Mouse (Mus musculus) kidney, embryonic 14.5 days (tissue): ENCODE measurements at regions not wholly inside any gene's neighbourhood (a gene's known extent, or its start where the extent isn't known, plus 50 kb on each side); places are given as distances from the start of the nearest gene placed in this dataset.

Source experiments
- ATAC-seq: fragments of 200-750 bp; cut with Nextera tagmentation; 2 replicates; pipeline ENCODE4 v1.8.0; 2017; ENCODE audit warnings: moderate number of reproducible peaks, mild to moderate bottlenecking, moderate TSS enrichment, moderate library complexity; ENCODE audit not compliant: low FRiP score, low TSS enrichment
- H3K27ac ChIP-seq: fragments of 300-500 bp; sonication (generic); 2 replicates; pipeline ENCODE4 v1.5.1; 2014; ENCODE audit warnings: low read depth, mild to moderate bottlenecking, low read length, moderate library complexity, mixed read lengths
- H3K27me3 ChIP-seq: fragments of 300-500 bp; sonication (generic); 2 replicates; pipeline ENCODE4 v1.6.1; 2014; ENCODE audit warnings: mild to moderate bottlenecking, low read length; ENCODE audit not compliant: control insufficient read depth, insufficient read depth
- H3K36me3 ChIP-seq: fragments of 300-500 bp; sonication (generic); 2 replicates; pipeline ENCODE4 v1.6.1; 2014; ENCODE audit warnings: low read length, mixed read lengths; ENCODE audit not compliant: control insufficient read depth, insufficient read depth
- H3K4me1 ChIP-seq: fragments of 300-500 bp; sonication (generic); 2 replicates; pipeline ENCODE4 v1.6.1; 2014; ENCODE audit warnings: low read length, mixed read lengths; ENCODE audit not compliant: control insufficient read depth, insufficient read depth
- H3K4me2 ChIP-seq: fragments of 300-500 bp; sonication (generic); replicated peaks from 2 replicates; pipeline ENCODE4 v1.6.1; 2014; ENCODE audit warnings: low read depth, mild to moderate bottlenecking, low read length
- H3K4me3 ChIP-seq: fragments of 300-500 bp; sonication (generic); 2 replicates; pipeline ENCODE4 v1.5.1; 2014; ENCODE audit warnings: mild to moderate bottlenecking, low read length
- H3K9ac ChIP-seq: fragments of 300-500 bp; sonication (generic); 2 replicates; pipeline ENCODE4 v1.6.1; 2014; ENCODE audit warnings: low read depth, mild to moderate bottlenecking, low read length, moderate library complexity
- H3K9me3 ChIP-seq: fragments of 300-500 bp; sonication (generic); 2 replicates; pipeline ENCODE4 v1.6.1; 2016; ENCODE audit warnings: low read length; ENCODE audit not compliant: control insufficient read depth
- WGBS: fragments of 180-500 bp; shearing (Covaris S2); extraction: QIAGEN DNeasy Blood & Tissue Kit; methylation state at CpG from one replicate; pipeline ENCODE4 v1.1.7; 2014; 5-methylcytosine and 5-hydroxymethylcytosine counted together

DNA sequence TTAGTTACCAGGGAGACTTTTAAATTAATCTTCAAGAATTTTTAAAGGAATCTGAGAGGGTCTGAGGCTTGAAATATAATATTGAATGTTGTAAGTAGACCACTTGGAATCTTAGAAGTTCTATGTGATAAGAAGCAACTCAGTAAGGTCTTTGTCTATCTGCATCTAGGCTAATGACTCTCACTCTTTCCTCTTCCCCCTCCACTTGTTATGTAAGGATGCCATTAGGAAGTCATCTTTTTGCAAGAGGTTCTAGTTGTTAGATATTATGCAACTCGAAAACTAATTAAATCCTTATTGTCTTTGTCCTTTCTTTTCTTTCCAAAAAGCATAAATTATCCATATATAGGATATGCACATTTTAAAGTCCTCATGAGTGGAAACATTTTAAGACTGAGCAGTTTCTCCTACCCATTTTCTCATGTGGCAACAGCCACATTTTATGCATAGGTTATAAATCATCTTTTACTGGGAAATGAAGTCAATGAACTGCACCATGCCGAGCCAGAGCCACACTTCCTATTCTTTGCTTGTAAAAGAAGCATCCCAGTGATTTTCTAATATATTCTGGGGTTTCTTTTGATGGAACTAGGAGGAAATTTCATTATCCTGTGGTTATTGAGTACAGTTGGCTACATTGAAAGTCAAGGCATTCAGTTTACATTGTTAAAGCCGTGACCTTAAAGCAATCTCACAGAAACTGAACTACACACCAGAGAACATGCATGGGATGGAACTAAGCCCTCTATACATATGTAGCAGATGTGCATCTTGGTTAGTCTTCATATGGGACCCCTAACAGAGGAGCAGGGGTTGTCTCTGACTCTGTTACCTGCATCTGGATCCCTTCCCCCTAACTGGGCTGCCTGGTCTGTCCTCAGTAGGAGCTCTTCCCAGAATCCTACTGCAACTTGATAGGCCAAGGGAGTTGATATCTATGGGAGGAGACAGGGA, 230.8 kb downstream of the Ahr start:
- no peaks in the 10 kb centered on the region for H3K27me3 ChIP-seq
- H3K4me2 ChIP-seq, result no peak overlapping the region
- H3K9ac ChIP-seq, result no peak overlapping the region
- no peak overlapping the region for H3K27ac ChIP-seq
- no peaks in the 10 kb centered on the region for H3K4me1 ChIP-seq
- H3K36me3 ChIP-seq, result no peaks in the 10 kb centered on the region
- H3K9me3 ChIP-seq, result no peaks in the 10 kb centered on the region
- WGBS, result 69% methylated on average over 3 of the region's 3 CpGs
- no peak for ATAC-seq
- H3K4me3 ChIP-seq, result no peak overlapping the region

DNA sequence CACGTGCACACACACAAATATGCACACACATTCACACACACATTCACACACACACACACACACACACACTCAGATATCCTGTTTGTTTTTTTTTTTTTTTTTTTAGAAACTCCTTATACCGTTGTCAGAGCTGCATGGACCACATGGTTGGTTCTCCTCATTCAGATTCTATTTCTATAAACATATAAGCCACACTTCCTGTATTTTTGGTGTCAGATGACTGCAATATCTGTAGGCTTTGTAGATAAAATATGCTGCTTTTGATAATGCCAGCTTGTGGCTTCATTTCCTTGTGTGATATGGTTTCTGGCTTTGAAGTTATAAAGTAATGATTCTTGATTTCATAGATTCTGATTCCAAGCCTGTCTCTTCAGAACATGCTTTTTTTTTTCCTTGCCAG, 231.7 kb downstream of the Ahr start:
- Histone ChIP-seq H3K27ac (no peak overlapping the region), H3K4me3 (no peak overlapping the region), H3K9me3 (no peaks in the 10 kb centered on the region), H3K36me3 (no peaks in the 10 kb centered on the region), H3K27me3 (no peaks in the 10 kb centered on the region), H3K4me1 (no peaks in the 10 kb centered on the region), H3K9ac (no peak overlapping the region), H3K4me2 (no peak overlapping the region)
- no peak for ATAC-seq
- WGBS, result 84% methylated on average over 2 of the region's 2 CpGs

DNA sequence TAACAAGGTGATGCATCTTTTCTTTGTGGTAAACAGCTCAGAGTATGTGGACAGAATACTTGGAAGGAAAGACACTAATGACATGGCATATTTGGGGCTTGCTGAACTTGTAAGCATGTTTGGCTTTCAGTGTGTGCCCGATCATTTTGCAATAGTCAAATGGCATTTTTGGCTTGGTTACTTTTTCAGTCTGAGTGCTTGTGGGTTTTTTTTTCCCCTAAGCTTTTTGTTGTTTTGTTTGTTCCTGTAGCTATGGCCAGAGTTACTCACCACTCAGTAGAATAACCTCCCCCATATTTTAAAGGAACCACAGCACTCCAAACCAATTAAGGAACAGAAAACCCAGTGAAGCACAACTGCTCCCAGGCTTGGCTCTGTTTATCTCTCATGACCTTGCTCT, 240.2 kb downstream of the Ahr start:
- WGBS, result 79% methylated on average over 1 of the region's 1 CpGs
- no peak overlapping the region for H3K4me2 ChIP-seq
- no peak for ATAC-seq

GRCm38 (mm10) chr12:35293566-35293965, 241.3 kb downstream of the Ahr start:
- H3K4me3 ChIP-seq, result no peak overlapping the region
- no peak overlapping the region for H3K9ac ChIP-seq
- no peaks in the 10 kb centered on the region for H3K4me1 ChIP-seq
- no peaks in the 10 kb centered on the region for H3K27me3 ChIP-seq
- no peaks in the 10 kb centered on the region for H3K9me3 ChIP-seq
- ATAC-seq, result no peak
- WGBS, result 88% methylated on average over 2 of the region's 2 CpGs
- no peaks in the 10 kb centered on the region for H3K36me3 ChIP-seq
- H3K27ac ChIP-seq, result no peak overlapping the region
- no peak overlapping the region for H3K4me2 ChIP-seq

More for the DNA sequence above, 240.2 kb downstream of the Ahr start:
- H3K27ac ChIP-seq, result no peak overlapping the region
- H3K4me1 ChIP-seq, result no peaks in the 10 kb centered on the region
- H3K36me3 ChIP-seq, result no peaks in the 10 kb centered on the region
- H3K9ac ChIP-seq, result no peak overlapping the region
- H3K9me3 ChIP-seq, result no peaks in the 10 kb centered on the region
- no peaks in the 10 kb centered on the region for H3K27me3 ChIP-seq
- no peak overlapping the region for H3K4me3 ChIP-seq

GRCm38 (mm10) chr12:35291941-35292341, 242.9 kb downstream of the Ahr start:
- Histone ChIP-seq H3K36me3 (no peaks in the 10 kb centered on the region), H3K27me3 (no peaks in the 10 kb centered on the region), H3K4me1 (no peaks in the 10 kb centered on the region), H3K9me3 (no peaks in the 10 kb centered on the region), H3K4me3 (no peak overlapping the region), H3K27ac (no peak overlapping the region), H3K4me2 (no peak overlapping the region), H3K9ac (no peak overlapping the region)
- WGBS, result 85% methylated on average over 6 of the region's 6 CpGs
- no peak for ATAC-seq

GRCm38 (mm10) chr12:35287974-35288373, 241.0 kb downstream of the Snx13 start:
- H3K4me2 ChIP-seq, result no peak overlapping the region
- no peak for ATAC-seq
- no peaks in the 10 kb centered on the region for H3K9me3 ChIP-seq
- no peak overlapping the region for H3K4me3 ChIP-seq
- H3K4me1 ChIP-seq, result no peaks in the 10 kb centered on the region
- no peak overlapping the region for H3K9ac ChIP-seq
- H3K36me3 ChIP-seq, result no peaks in the 10 kb centered on the region
- H3K27me3 ChIP-seq, result no peaks in the 10 kb centered on the region
- no peak overlapping the region for H3K27ac ChIP-seq
- 83% methylated on average over 2 of the region's 2 CpGs for WGBS

- Histone ChIP-seq H3K27ac (no peak overlapping the region), H3K4me1 (no peaks in the 10 kb centered on the region), H3K9me3 (no peaks in the 10 kb centered on the region), H3K4me3 (no peak overlapping the region), H3K36me3 (no peaks in the 10 kb centered on the region), H3K9ac (no peak overlapping the region), H3K4me2 (no peak overlapping the region), H3K27me3 (no peaks in the 10 kb centered on the region)
- ATAC-seq, result no peak
- WGBS, result 88% methylated on average over 3 of the region's 3 CpGs
Measured at GRCm38 (mm10) chr12:35287570-35287969, 240.6 kb downstream of the Snx13 start.

DNA sequence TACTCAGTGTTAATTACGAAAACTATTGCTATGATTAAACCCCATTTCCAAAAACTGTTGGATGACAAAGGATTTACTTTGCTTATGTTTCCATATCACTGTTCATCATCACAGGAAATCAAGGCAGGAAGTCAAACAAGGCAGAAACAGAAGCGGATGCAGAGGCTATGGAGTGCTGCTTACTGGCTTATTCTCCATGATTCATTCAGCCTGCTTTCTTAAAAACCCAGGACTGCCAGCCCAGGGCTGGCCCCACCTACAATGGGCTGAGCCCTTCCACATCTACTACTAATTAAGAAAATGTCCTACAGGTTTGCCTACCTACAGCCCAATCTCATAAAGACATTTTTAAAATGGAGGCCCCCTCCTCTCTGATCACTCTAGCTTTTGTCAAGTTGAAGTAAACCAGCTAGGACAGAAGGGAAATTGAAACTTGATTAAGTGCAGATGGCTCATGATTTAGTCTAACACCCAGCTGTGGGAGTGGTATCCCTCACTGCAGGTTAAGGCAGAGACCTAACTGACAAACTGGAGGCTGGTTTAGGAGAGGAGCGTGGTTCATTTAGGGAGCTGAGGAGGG, 240.1 kb downstream of the Snx13 start:
- H3K27me3 ChIP-seq, result no peaks in the 10 kb centered on the region
- H3K4me3 ChIP-seq, result no peak overlapping the region
- WGBS, result 90% methylated on average over 3 of the region's 3 CpGs
- H3K27ac ChIP-seq, result no peak overlapping the region
- H3K9me3 ChIP-seq, result no peaks in the 10 kb centered on the region
- no peak for ATAC-seq
- H3K4me2 ChIP-seq, result no peak overlapping the region
- no peaks in the 10 kb centered on the region for H3K4me1 ChIP-seq
- no peaks in the 10 kb centered on the region for H3K36me3 ChIP-seq
- no peak overlapping the region for H3K9ac ChIP-seq

DNA sequence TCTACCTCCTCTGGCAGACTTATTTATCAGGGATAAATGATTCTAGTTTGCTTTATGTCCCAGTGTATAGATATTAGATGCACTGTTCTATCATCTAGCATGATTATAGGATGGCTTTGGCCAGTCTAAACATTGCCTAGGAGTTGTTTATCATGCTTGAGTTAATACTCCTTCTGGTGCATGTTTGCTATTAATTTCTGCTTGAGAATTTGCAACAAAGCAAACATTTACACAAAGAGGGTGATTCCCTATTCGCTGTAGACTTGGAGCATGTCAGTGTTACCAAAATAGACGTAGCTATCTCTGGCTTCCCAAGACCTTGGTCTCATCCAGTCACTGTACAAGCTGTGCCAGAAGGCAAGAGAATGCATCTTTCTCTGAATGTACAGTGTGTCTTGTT, 237.4 kb downstream of the Snx13 start:
- no peak for ATAC-seq
- Histone ChIP-seq H3K4me2 (no peak overlapping the region), H3K36me3 (no peaks in the 10 kb centered on the region), H3K27ac (no peak overlapping the region), H3K9me3 (no peaks in the 10 kb centered on the region), H3K27me3 (no peaks in the 10 kb centered on the region), H3K4me3 (no peak overlapping the region), H3K9ac (no peak overlapping the region), H3K4me1 (no peaks in the 10 kb centered on the region)
- WGBS, result 77% methylated on average over 2 of the region's 2 CpGs
